Mouse (Mus musculus): ENCODE measurements around the gene Setd4. TPM values are rescaled to one million over a fixed set of nuclear protein-coding genes. Genes with fewer than 3 reads are reported as not detected.

The Setd4 gene
- polyA plus RNA-seq, 1 experiment, result 39.7 TPM

- no peak overlapping the region for H3K4me3 ChIP-seq (ENCODE audit: control insufficient read depth, insufficient read depth, low read length)
- no peak overlapping the region for H3K27ac ChIP-seq (ENCODE audit: control insufficient read depth, insufficient read depth, low read length)
- DNase-seq, result peak; percentile 85
- H3K36me3 ChIP-seq (ENCODE audit: control insufficient read depth, insufficient read depth, low read length), result 0 out of 2 replicates have a peak, but pooled peaks cover 3% of the 10 kb centered on the region
- WGBS, result 40% methylated on average over 5 of the region's 5 CpGs
- no peaks in the 10 kb centered on the region for H3K4me1 ChIP-seq (replicated peaks; ENCODE audit: control insufficient read depth, insufficient read depth, low read length)
- H3K27me3 ChIP-seq (ENCODE audit: control insufficient read depth, insufficient read depth, low read length), result no peaks in the 10 kb centered on the region
- TF ChIP-seq CTCF (IDR thresholded peaks at IDR 0.05; ENCODE audit: borderline replicate concordance, control insufficient read depth, extremely low read depth, insufficient read depth, low read length, poor library complexity) (peak; percentile 66; the same call in 1 of the 2 replicates), POLR2A (IDR thresholded peaks at IDR 0.05; ENCODE audit: control insufficient read depth, extremely low read depth, insufficient read depth, low read length, poor library complexity) (no peak)
These were observed 11.4 kb upstream of the Setd4 start for GRCm38 (mm10) chr16:93615118-93615870.

GRCm38 (mm10) chr16:93610961-93611360, 7.1 kb upstream of the Setd4 start:
- Histone ChIP-seq H3K36me3 (ENCODE audit: control insufficient read depth, insufficient read depth, low read length) (0 out of 2 replicates have a peak, but pooled peaks cover 3% of the 10 kb centered on the region), H3K27me3 (ENCODE audit: control insufficient read depth, insufficient read depth, low read length) (no peaks in the 10 kb centered on the region), H3K27ac (ENCODE audit: control insufficient read depth, insufficient read depth, low read length) (no peak overlapping the region), H3K4me1 (replicated peaks; ENCODE audit: control insufficient read depth, insufficient read depth, low read length) (peaks cover 6% of the 10 kb centered on the region), H3K4me3 (ENCODE audit: control insufficient read depth, insufficient read depth, low read length) (no peak overlapping the region)
- TF ChIP-seq CTCF (IDR thresholded peaks at IDR 0.05; ENCODE audit: borderline replicate concordance, control insufficient read depth, extremely low read depth, insufficient read depth, low read length, poor library complexity), result no peak
- no peak for TF ChIP-seq POLR2A (IDR thresholded peaks at IDR 0.05; ENCODE audit: control insufficient read depth, extremely low read depth, insufficient read depth, low read length, poor library complexity)
- 96% methylated on average over 4 of the region's 4 CpGs for WGBS
- DNase-seq, result no peak

- 98% methylated on average over 4 of the region's 4 CpGs for WGBS
- DNase-seq, result no peak
- Histone ChIP-seq H3K27ac (ENCODE audit: control insufficient read depth, insufficient read depth, low read length) (no peak overlapping the region), H3K36me3 (ENCODE audit: control insufficient read depth, insufficient read depth, low read length) (0 out of 2 replicates have a peak, but pooled peaks cover 3% of the 10 kb centered on the region), H3K4me1 (replicated peaks; ENCODE audit: control insufficient read depth, insufficient read depth, low read length) (peaks cover 7% of the 10 kb centered on the region), H3K4me3 (ENCODE audit: control insufficient read depth, insufficient read depth, low read length) (no peak overlapping the region), H3K27me3 (ENCODE audit: control insufficient read depth, insufficient read depth, low read length) (no peaks in the 10 kb centered on the region)
- no peak for TF ChIP-seq POLR2A (IDR thresholded peaks at IDR 0.05; ENCODE audit: control insufficient read depth, extremely low read depth, insufficient read depth, low read length, poor library complexity)
- TF ChIP-seq CTCF (IDR thresholded peaks at IDR 0.05; ENCODE audit: borderline replicate concordance, control insufficient read depth, extremely low read depth, insufficient read depth, low read length, poor library complexity), result no peak
These were observed 5.9 kb upstream of the Setd4 start for GRCm38 (mm10) chr16:93609796-93610195.

- H3K4me3 ChIP-seq (ENCODE audit: control insufficient read depth, insufficient read depth, low read length), result no peak overlapping the region
- no peaks in the 10 kb centered on the region for H3K27me3 ChIP-seq (ENCODE audit: control insufficient read depth, insufficient read depth, low read length)
- peaks cover 12% of the 10 kb centered on the region for H3K4me1 ChIP-seq (replicated peaks; ENCODE audit: control insufficient read depth, insufficient read depth, low read length)
- no peak overlapping the region for H3K27ac ChIP-seq (ENCODE audit: control insufficient read depth, insufficient read depth, low read length)
- DNase-seq, result no peak
- TF ChIP-seq CTCF (IDR thresholded peaks at IDR 0.05; ENCODE audit: borderline replicate concordance, control insufficient read depth, extremely low read depth, insufficient read depth, low read length, poor library complexity) (no peak), POLR2A (IDR thresholded peaks at IDR 0.05; ENCODE audit: control insufficient read depth, extremely low read depth, insufficient read depth, low read length, poor library complexity) (no peak)
- H3K36me3 ChIP-seq (ENCODE audit: control insufficient read depth, insufficient read depth, low read length), result 0 out of 2 replicates have a peak, but pooled peaks cover 3% of the 10 kb centered on the region
- 60% methylated on average over 8 of the region's 8 CpGs for WGBS
These were observed 4.9 kb upstream of the Setd4 start for GRCm38 (mm10) chr16:93608731-93609130.

GRCm38 (mm10) chr16:93607669-93608101, 3.8 kb upstream of the Setd4 start:
- Histone ChIP-seq H3K4me3 (ENCODE audit: control insufficient read depth, insufficient read depth, low read length) (peak overlapping the region; percentile 75), H3K27ac (ENCODE audit: control insufficient read depth, insufficient read depth, low read length) (no peak overlapping the region), H3K27me3 (ENCODE audit: control insufficient read depth, insufficient read depth, low read length) (no peaks in the 10 kb centered on the region), H3K4me1 (replicated peaks; ENCODE audit: control insufficient read depth, insufficient read depth, low read length) (peaks cover 12% of the 10 kb centered on the region), H3K36me3 (ENCODE audit: control insufficient read depth, insufficient read depth, low read length) (0 out of 2 replicates have a peak, but pooled peaks cover 3% of the 10 kb centered on the region)
- TF ChIP-seq CTCF (IDR thresholded peaks at IDR 0.05; ENCODE audit: borderline replicate concordance, control insufficient read depth, extremely low read depth, insufficient read depth, low read length, poor library complexity), result 0 out of 2 replicates have a peak, but pooled peaks have one; percentile 14
- peak; percentile 83 for TF ChIP-seq POLR2A (IDR thresholded peaks at IDR 0.05; ENCODE audit: control insufficient read depth, extremely low read depth, insufficient read depth, low read length, poor library complexity)
- whole genome bisulfite sequencing, result under 1% methylated on average over 32 of the region's 32 CpGs
- peak; percentile 91 for DNase-seq

GRCm38 (mm10) chr16:93606146-93606545, 2.3 kb upstream of the Setd4 start:
- no peak overlapping the region for H3K4me3 ChIP-seq (ENCODE audit: control insufficient read depth, insufficient read depth, low read length)
- H3K27ac ChIP-seq (ENCODE audit: control insufficient read depth, insufficient read depth, low read length), result no peak overlapping the region
- no peak for DNase-seq
- WGBS, result 91% methylated on average over 7 of the region's 7 CpGs
- 0 out of 2 replicates have a peak, but pooled peaks cover 2% of the 10 kb centered on the region for H3K36me3 ChIP-seq (ENCODE audit: control insufficient read depth, insufficient read depth, low read length)
- peaks cover 12% of the 10 kb centered on the region for H3K4me1 ChIP-seq (replicated peaks; ENCODE audit: control insufficient read depth, insufficient read depth, low read length)
- TF ChIP-seq POLR2A (IDR thresholded peaks at IDR 0.05; ENCODE audit: control insufficient read depth, extremely low read depth, insufficient read depth, low read length, poor library complexity) (no peak), CTCF (IDR thresholded peaks at IDR 0.05; ENCODE audit: borderline replicate concordance, control insufficient read depth, extremely low read depth, insufficient read depth, low read length, poor library complexity) (no peak)
- H3K27me3 ChIP-seq (ENCODE audit: control insufficient read depth, insufficient read depth, low read length), result no peaks in the 10 kb centered on the region
